Mouse (Mus musculus): ENCODE results near the gene Tcf7. TPM values are rescaled to one million over a fixed set of nuclear protein-coding genes. Genes with fewer than 3 reads are reported as not detected.

Gene Tcf7
- not detected in 2 replicates for total RNA-seq (2014; fragmentation: Nextera tagmentation)
- total RNA-seq (2017): not detected in 2 replicates
- polyA plus RNA-seq (2012): not detected in 2 replicates

DNA sequence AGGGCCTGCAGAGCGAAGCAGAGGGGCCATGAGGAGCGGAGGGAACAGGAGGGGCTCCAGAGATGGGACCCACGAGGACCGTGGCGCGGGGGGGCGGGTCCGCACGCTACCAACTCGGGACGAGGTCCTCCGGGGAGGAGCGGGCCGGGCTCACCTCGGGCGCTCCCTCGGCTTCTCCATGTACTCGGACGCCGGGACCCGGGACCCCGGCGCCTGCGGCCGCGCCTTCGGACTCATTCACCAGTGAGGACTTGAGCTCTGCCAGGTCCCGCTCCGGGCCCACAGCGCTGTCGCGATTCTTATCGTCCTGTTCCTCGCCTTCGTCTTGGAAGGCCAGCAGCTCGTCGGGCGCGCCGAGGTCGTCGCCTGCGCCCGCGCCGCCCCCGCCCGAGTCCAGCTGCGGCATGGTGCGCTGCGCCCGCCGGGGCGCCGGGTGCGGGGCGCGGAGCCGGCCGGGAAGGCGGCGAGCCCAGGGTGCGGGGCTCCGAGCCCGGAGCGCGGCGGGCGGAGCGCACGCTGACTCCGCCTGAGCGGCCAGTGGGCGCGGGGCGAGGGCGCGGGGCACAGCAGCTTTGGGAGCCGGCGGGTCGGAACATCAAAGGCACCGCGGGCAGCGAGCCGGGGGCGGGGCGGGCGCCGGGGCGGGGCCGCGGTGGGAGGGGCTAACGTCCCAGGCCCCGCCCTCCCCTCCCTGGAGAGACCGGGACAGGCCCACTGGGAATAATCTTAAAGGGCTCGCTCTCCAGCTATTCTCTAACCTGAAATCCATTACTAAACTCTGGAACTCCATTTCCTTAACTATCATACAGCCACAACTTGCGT lies at the start of gene Tcf7:
TSS of gene Tcf7 (minus strand) at position 241 of the 822 bp plus-strand sequence.
- Histone ChIP-seq H3K9me3 (replicated peaks) (no peaks in the 10 kb centered on the region), H3K27me3 (ENCODE audit: insufficient read depth, low read length) (peaks cover 48% of the 10 kb centered on the region; the same call in 1 of the 2 replicates), H3K4me3 (ENCODE audit: low read depth, low read length) (peak within 1 kb of the TSS; percentile 27; the same call in 1 of the 2 replicates), H3K4me1 (ENCODE audit: insufficient read depth, low read depth, low read length) (no peaks in the 10 kb centered on the region), H3K36me3 (replicated peaks) (no peaks in the 10 kb centered on the region)
- TF ChIP-seq POLR2AphosphoS5 (IDR thresholded peaks at IDR 0.05; ENCODE audit: insufficient replicate concordance, low read depth, low read length) (no peak), GATA1 (IDR thresholded peaks at IDR 0.05; ENCODE audit: borderline replicate concordance, low read length) (no peak), TAL1 (conservative IDR thresholded peaks at IDR 0.05; ENCODE audit: low read depth, low read length) (no peak), GATA2 (IDR thresholded peaks at IDR 0.05; ENCODE audit: borderline replicate concordance, low read depth, low read length) (no peak), CTCF (IDR thresholded peaks at IDR 0.05; ENCODE audit: low read depth, low read length) (no peak)
- DNase-seq (ENCODE audit: low spot score) (no peak), ATAC-seq (ENCODE audit: extremely low read depth, insufficient number of reproducible peaks, low FRiP score, poor library complexity, severe bottlenecking) (no peak; the same call in 1 of the 2 replicates)

DNA sequence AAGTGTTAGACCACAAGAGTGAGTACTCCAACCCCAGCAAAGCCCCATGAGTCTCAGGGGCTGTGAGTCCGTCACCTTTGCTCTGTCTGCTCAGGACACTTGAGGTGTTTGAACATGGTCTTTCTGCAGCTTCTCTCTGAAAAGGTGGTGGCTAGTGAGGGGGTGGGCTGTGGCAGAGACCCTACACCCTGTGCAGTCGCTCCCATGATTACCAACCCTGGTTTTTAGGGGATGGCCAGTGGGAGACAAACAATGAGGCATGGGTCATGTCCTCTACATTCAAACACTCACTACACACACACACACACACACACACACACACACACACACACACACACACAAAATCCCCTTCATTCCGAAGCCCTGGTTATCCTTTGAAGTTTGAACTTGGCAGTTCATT lies 44.5 kb upstream of the Tcf7 start:
- no peak for ATAC-seq (ENCODE audit: extremely low read depth, insufficient number of reproducible peaks, low FRiP score, poor library complexity, severe bottlenecking)
- H3K27me3 ChIP-seq (ENCODE audit: insufficient read depth, low read length): peaks cover 11% of the 10 kb centered on the region
- no peaks in the 10 kb centered on the region for H3K9me3 ChIP-seq (replicated peaks)
- no peaks in the 10 kb centered on the region for H3K36me3 ChIP-seq (replicated peaks)
- H3K4me3 ChIP-seq (ENCODE audit: low read depth, low read length): no peak overlapping the region
- H3K4me1 ChIP-seq (ENCODE audit: insufficient read depth, low read depth, low read length): no peaks in the 10 kb centered on the region
- TF ChIP-seq TAL1 (conservative IDR thresholded peaks at IDR 0.05; ENCODE audit: low read depth, low read length) (no peak), CTCF (IDR thresholded peaks at IDR 0.05; ENCODE audit: low read depth, low read length) (no peak), GATA1 (IDR thresholded peaks at IDR 0.05; ENCODE audit: borderline replicate concordance, low read length) (no peak), GATA2 (IDR thresholded peaks at IDR 0.05; ENCODE audit: borderline replicate concordance, low read depth, low read length) (no peak), POLR2AphosphoS5 (IDR thresholded peaks at IDR 0.05; ENCODE audit: insufficient replicate concordance, low read depth, low read length) (no peak)
- DNase-seq (ENCODE audit: low spot score): no peak

DNA sequence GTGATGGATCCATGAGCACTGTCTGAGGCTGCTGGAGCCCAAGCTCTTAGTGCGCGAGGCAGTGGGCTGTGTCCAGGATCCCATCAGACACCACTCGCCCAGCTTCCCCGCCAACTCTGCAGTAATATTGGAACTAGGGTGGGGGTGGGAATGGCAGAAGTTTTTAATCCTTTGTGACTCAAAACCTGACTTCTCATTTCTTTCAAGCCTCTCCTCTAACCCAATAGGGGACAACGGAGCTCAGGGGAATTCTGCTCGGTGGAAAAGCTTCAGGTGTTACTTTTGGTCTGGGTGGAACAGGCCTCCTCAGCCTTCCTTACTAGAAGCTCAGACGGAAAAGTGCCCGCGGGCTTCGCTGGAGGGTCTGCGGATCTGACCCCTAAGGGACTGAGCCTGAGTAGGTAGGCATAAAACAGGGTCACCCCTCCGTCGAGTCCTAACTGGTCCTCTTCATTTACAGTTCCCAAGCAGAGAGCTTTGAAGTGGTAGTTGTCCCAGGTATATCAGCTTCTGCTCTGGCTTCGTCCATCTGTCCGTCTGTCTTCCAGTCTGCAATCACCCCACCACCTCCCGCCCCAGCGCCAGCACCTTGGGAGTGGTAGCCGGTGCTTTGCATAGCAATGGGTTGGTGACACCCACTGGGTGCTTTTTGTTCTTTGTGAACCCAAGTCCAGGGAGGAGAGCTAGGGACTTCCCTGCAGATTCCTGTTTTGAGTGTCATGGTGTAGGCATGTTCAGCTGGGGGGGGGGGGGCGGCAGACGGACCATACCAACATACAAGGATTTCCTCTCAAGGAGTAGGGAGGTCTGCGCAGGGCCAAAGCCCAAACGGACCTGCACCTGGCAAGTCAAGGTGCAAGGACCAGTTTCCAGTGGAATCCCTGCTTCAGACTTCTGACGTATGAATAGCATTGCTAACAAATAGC lies 41.9 kb upstream of the Tcf7 start:
- TF ChIP-seq TAL1 (conservative IDR thresholded peaks at IDR 0.05; ENCODE audit: low read depth, low read length) (no peak), GATA2 (IDR thresholded peaks at IDR 0.05; ENCODE audit: borderline replicate concordance, low read depth, low read length) (no peak), CTCF (IDR thresholded peaks at IDR 0.05; ENCODE audit: low read depth, low read length) (no peak), POLR2AphosphoS5 (IDR thresholded peaks at IDR 0.05; ENCODE audit: insufficient replicate concordance, low read depth, low read length) (no peak), GATA1 (IDR thresholded peaks at IDR 0.05; ENCODE audit: borderline replicate concordance, low read length) (no peak)
- ATAC-seq (ENCODE audit: extremely low read depth, insufficient number of reproducible peaks, low FRiP score, poor library complexity, severe bottlenecking) (no peak), DNase-seq (ENCODE audit: low spot score) (no peak)
- no peaks in the 10 kb centered on the region for H3K9me3 ChIP-seq (replicated peaks)
- no peaks in the 10 kb centered on the region for H3K36me3 ChIP-seq (replicated peaks)
- H3K4me1 ChIP-seq (ENCODE audit: insufficient read depth, low read depth, low read length): no peaks in the 10 kb centered on the region
- peaks cover 16% of the 10 kb centered on the region for H3K27me3 ChIP-seq (ENCODE audit: insufficient read depth, low read length)
- H3K4me3 ChIP-seq (ENCODE audit: low read depth, low read length): no peak overlapping the region

DNA sequence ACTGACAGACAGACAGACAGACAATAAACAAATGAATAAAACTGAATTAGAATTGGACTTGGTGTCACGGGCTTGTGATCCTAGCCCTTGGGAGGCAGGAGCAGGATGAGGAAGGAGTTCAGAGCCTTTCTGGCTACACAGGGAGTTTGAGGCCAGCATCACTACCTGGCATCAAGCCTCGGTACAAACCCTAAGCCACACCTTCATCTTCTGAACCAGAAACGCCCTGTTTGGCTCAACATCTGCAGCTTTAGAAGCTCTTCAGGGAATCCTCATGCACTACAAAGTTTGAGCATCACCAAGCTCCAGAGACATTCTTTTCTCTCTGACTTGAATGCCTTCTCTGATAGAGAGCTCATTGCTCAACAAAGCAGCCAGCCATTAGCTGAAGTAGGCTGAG lies 38.7 kb upstream of the Tcf7 start:
- ATAC-seq (ENCODE audit: extremely low read depth, insufficient number of reproducible peaks, low FRiP score, poor library complexity, severe bottlenecking) (no peak), DNase-seq (ENCODE audit: low spot score) (no peak)
- Histone ChIP-seq H3K4me3 (ENCODE audit: low read depth, low read length) (no peak overlapping the region), H3K36me3 (replicated peaks) (no peaks in the 10 kb centered on the region), H3K9me3 (replicated peaks) (no peaks in the 10 kb centered on the region), H3K4me1 (ENCODE audit: insufficient read depth, low read depth, low read length) (no peaks in the 10 kb centered on the region), H3K27me3 (ENCODE audit: insufficient read depth, low read length) (peaks cover 17% of the 10 kb centered on the region)
- no peak for TF ChIP-seq CTCF (IDR thresholded peaks at IDR 0.05; ENCODE audit: low read depth, low read length)
- TF ChIP-seq GATA2 (IDR thresholded peaks at IDR 0.05; ENCODE audit: borderline replicate concordance, low read depth, low read length): no peak
- TF ChIP-seq POLR2AphosphoS5 (IDR thresholded peaks at IDR 0.05; ENCODE audit: insufficient replicate concordance, low read depth, low read length): no peak
- no peak for TF ChIP-seq GATA1 (IDR thresholded peaks at IDR 0.05; ENCODE audit: borderline replicate concordance, low read length)
- TF ChIP-seq TAL1 (conservative IDR thresholded peaks at IDR 0.05; ENCODE audit: low read depth, low read length): no peak

GRCm38 (mm10) chr11:52320529-52320928 lies 37.7 kb upstream of the Tcf7 start:
- Histone ChIP-seq H3K9me3 (replicated peaks) (no peaks in the 10 kb centered on the region), H3K4me1 (ENCODE audit: insufficient read depth, low read depth, low read length) (no peaks in the 10 kb centered on the region), H3K27me3 (ENCODE audit: insufficient read depth, low read length) (peaks cover 15% of the 10 kb centered on the region), H3K36me3 (replicated peaks) (no peaks in the 10 kb centered on the region), H3K4me3 (ENCODE audit: low read depth, low read length) (no peak overlapping the region)
- TF ChIP-seq CTCF (IDR thresholded peaks at IDR 0.05; ENCODE audit: low read depth, low read length) (no peak), GATA1 (IDR thresholded peaks at IDR 0.05; ENCODE audit: borderline replicate concordance, low read length) (no peak), POLR2AphosphoS5 (IDR thresholded peaks at IDR 0.05; ENCODE audit: insufficient replicate concordance, low read depth, low read length) (no peak), TAL1 (conservative IDR thresholded peaks at IDR 0.05; ENCODE audit: low read depth, low read length) (no peak), GATA2 (IDR thresholded peaks at IDR 0.05; ENCODE audit: borderline replicate concordance, low read depth, low read length) (no peak)
- no peak for DNase-seq (ENCODE audit: low spot score)
- no peak for ATAC-seq (ENCODE audit: extremely low read depth, insufficient number of reproducible peaks, low FRiP score, poor library complexity, severe bottlenecking)
